In genomic region chr19:23121875-23122274, GRCm38 (mm10) we compare ENCODE assay signal across 31 mouse cellular contexts. TPM values are rescaled to one million over a fixed set of nuclear protein-coding genes. Genes with fewer than 3 reads are reported as not detected.
DNase-seq lines count a peak whose midpoint lies in the region; ATAC-seq and TF ChIP-seq lines count a peak whose summit lies in the region.
"Had no signal": no experiment of that assay in that cellular context is flagged by ENCODE, and none has a peak within 500 bp of the region (broad histone marks: within the 10 kb centered on the region; RNA-seq: fewer than 3 reads in every experiment).

No protein-coding gene starts in this region.

- H3K9ac ChIP-seq in heart, embryonic 13.5 days = no peak overlapping the region
- no peak overlapping the region for H3K9ac ChIP-seq in heart, adult 2 months (ENCODE audit: low read depth, low read length)
- H3K9ac ChIP-seq in stomach, embryonic 16.5 days (ENCODE audit: low read length) = no peak overlapping the region
- H3K9ac ChIP-seq in forebrain, embryonic 14.5 days (ENCODE audit: low read length) = no peak overlapping the region
- H3K9ac ChIP-seq: embryonic facial prominence, embryonic 13.5 days; forebrain, postnatal 0 days; limb, embryonic 13.5 days; lung, embryonic 15.5 days; neural tube, embryonic 13.5 days had no signal

- intact Hi-C loops in heart, adult 2 months (cut with DNase I) = no loop called here

- no peak overlapping the region for H3K4me3 ChIP-seq in heart, embryonic 13.5 days
- H3K4me3 ChIP-seq in heart, adult 2 months = no peak overlapping the region
- H3K4me3 ChIP-seq in E14TG2a.4 (replicated peaks; ENCODE audit: low read length) = peak overlapping the region; percentile 14; the same call in 1 of the 2 replicates
- H3K4me3 ChIP-seq in stomach, embryonic 16.5 days (replicated peaks; ENCODE audit: low read length) = no peak overlapping the region
- H3K4me3 ChIP-seq in forebrain, embryonic 14.5 days (ENCODE audit: low read depth, low read length) = no peak overlapping the region
- H3K4me3 ChIP-seq: embryonic facial prominence, embryonic 13.5 days; erythroblast, embryonic 14.5 days; layer of hippocampus, adult 2 months; limb, embryonic 13.5 days; lung, embryonic 15.5 days; midbrain, embryonic 10.5 days; myocyte; neural tube, embryonic 13.5 days had no signal

- H3K4me2 ChIP-seq in heart, embryonic 13.5 days = 0 out of 2 replicates have a peak overlapping the region, but pooled peaks have one; percentile 18
- no peak overlapping the region for H3K4me2 ChIP-seq in stomach, embryonic 16.5 days (ENCODE audit: low read depth, low read length)
- H3K4me2 ChIP-seq in forebrain, embryonic 14.5 days (ENCODE audit: low read length) = no peak overlapping the region
- H3K4me2 ChIP-seq: embryonic facial prominence, embryonic 13.5 days; heart, embryonic 11.5 days; limb, embryonic 13.5 days; liver, embryonic 11.5 days; lung, embryonic 15.5 days; neural tube, embryonic 13.5 days had no signal

- no peak for TF ChIP-seq POLR2A in heart, adult 2 months (IDR thresholded peaks at IDR 0.05; ENCODE audit: insufficient read depth, low read depth, low read length)

- ATAC-seq in heart, embryonic 13.5 days (ENCODE audit: extremely low read depth, insufficient number of reproducible peaks, low FRiP score, low TSS enrichment) = no peak
- ATAC-seq in stomach, embryonic 16.5 days (ENCODE audit: insufficient read depth, low FRiP score) = 0 out of 2 replicates have a peak, but pooled peaks have one; percentile 69
- ATAC-seq in forebrain, embryonic 14.5 days = no peak
- ATAC-seq: CD4-positive, CD25-positive, alpha-beta regulatory T cell, adult 4 months; forebrain, postnatal 0 days; hindbrain, embryonic 16.5 days; midbrain, embryonic 16.5 days; Patski had no signal

- TF ChIP-seq EP300 in heart, adult 2 months (IDR thresholded peaks at IDR 0.05; ENCODE audit: insufficient read depth, low read depth, low read length) = no peak

- WGBS in heart, embryonic 13.5 days = 14% methylated on average over 10 of the region's 10 CpGs
- whole genome bisulfite sequencing in heart, adult 2 months = 69% methylated on average over 10 of the region's 10 CpGs
- WGBS in stomach, embryonic 16.5 days = 14% methylated on average over 10 of the region's 10 CpGs
- 16% methylated on average over 10 of the region's 10 CpGs for WGBS in forebrain, embryonic 14.5 days

- no peaks in the 10 kb centered on the region for H3K9me3 ChIP-seq in heart, embryonic 13.5 days
- no peaks in the 10 kb centered on the region for H3K9me3 ChIP-seq in E14TG2a.4 (ENCODE audit: low read length)
- no peaks in the 10 kb centered on the region for H3K9me3 ChIP-seq in stomach, embryonic 16.5 days (replicated peaks; ENCODE audit: control insufficient read depth, low read length)
- H3K9me3 ChIP-seq in forebrain, embryonic 14.5 days (replicated peaks; ENCODE audit: control insufficient read depth, low read length) = no peaks in the 10 kb centered on the region
- H3K9me3 ChIP-seq: embryonic facial prominence, embryonic 13.5 days; limb, embryonic 13.5 days; lung, embryonic 15.5 days; midbrain, embryonic 10.5 days; neural tube, embryonic 13.5 days had no signal

- no peak for DNase-seq in heart, adult 2 months
- DNase-seq in ES-CJ7 (ENCODE audit: low read depth, low spot score) = peak; percentile 67
- DNase-seq in forebrain, embryonic 14.5 days (ENCODE audit: low spot score) = no peak
- DNase-seq in kidney, postnatal 36 days = no peak
- DNase-seq: adrenal gland, postnatal 25 days; cerebellum, adult 11-12 months; cerebellum, adult 9-11 months; embryo, embryonic 11 days; forebrain, postnatal 0 days; kidney, adult 11 months; kidney, postnatal 14 days; thymus, adult 18-20 months; thymus, postnatal 25 days had no signal

- no peaks in the 10 kb centered on the region for H3K36me3 ChIP-seq in heart, embryonic 13.5 days
- H3K36me3 ChIP-seq in heart, adult 2 months (ENCODE audit: control insufficient read depth, insufficient read depth, low read length) = peaks cover 4% of the 10 kb centered on the region
- no peaks in the 10 kb centered on the region for H3K36me3 ChIP-seq in E14TG2a.4 (ENCODE audit: insufficient read depth, low read length)
- H3K36me3 ChIP-seq in stomach, embryonic 16.5 days (ENCODE audit: control insufficient read depth, insufficient read depth, low read length) = no peaks in the 10 kb centered on the region
- H3K36me3 ChIP-seq in forebrain, embryonic 14.5 days (ENCODE audit: control insufficient read depth, insufficient read depth, low read length) = no peaks in the 10 kb centered on the region
- H3K36me3 ChIP-seq: embryonic facial prominence, embryonic 13.5 days; limb, embryonic 13.5 days; lung, embryonic 15.5 days; midbrain, embryonic 10.5 days; neural tube, embryonic 13.5 days had no signal

- 0 out of 2 replicates have a peak, but pooled peaks cover 2% of the 10 kb centered on the region for H3K4me1 ChIP-seq in heart, embryonic 13.5 days
- H3K4me1 ChIP-seq in heart, adult 2 months (ENCODE audit: control insufficient read depth, insufficient read depth, low read length) = peaks cover 11% of the 10 kb centered on the region
- H3K4me1 ChIP-seq in E14TG2a.4 (replicated peaks; ENCODE audit: low read depth, low read length) = peaks cover 76% of the 10 kb centered on the region
- H3K4me1 ChIP-seq in stomach, embryonic 16.5 days (ENCODE audit: control insufficient read depth, insufficient read depth, low read length) = no peaks in the 10 kb centered on the region
- no peaks in the 10 kb centered on the region for H3K4me1 ChIP-seq in forebrain, embryonic 14.5 days (ENCODE audit: control insufficient read depth, insufficient read depth, low read length)
- H3K4me1 ChIP-seq: embryonic facial prominence, embryonic 13.5 days; lung, embryonic 15.5 days; midbrain, embryonic 10.5 days; neural tube, embryonic 13.5 days had no signal

- no peak overlapping the region for H3K27ac ChIP-seq in heart, embryonic 13.5 days (replicated peaks)
- no peak overlapping the region for H3K27ac ChIP-seq in heart, adult 2 months
- no peak overlapping the region for H3K27ac ChIP-seq in stomach, embryonic 16.5 days (ENCODE audit: low read length)
- no peak overlapping the region for H3K27ac ChIP-seq in forebrain, embryonic 14.5 days (ENCODE audit: low read depth, low read length)
- H3K27ac ChIP-seq: embryonic facial prominence, embryonic 13.5 days; layer of hippocampus, adult 2 months; limb, embryonic 13.5 days; lung, embryonic 15.5 days; midbrain, embryonic 10.5 days; neural tube, embryonic 13.5 days had no signal

- no peaks in the 10 kb centered on the region for H3K79me2 ChIP-seq in heart, adult 2 months (replicated peaks; ENCODE audit: control insufficient read depth, insufficient read depth, low read length)

- no peaks in the 10 kb centered on the region for H3K27me3 ChIP-seq in heart, embryonic 13.5 days (replicated peaks)
- H3K27me3 ChIP-seq in heart, adult 2 months (ENCODE audit: control insufficient read depth, insufficient read depth, low read length) = no peaks in the 10 kb centered on the region
- no peaks in the 10 kb centered on the region for H3K27me3 ChIP-seq in E14TG2a.4 (ENCODE audit: insufficient read depth, low read length)
- no peaks in the 10 kb centered on the region for H3K27me3 ChIP-seq in stomach, embryonic 16.5 days (ENCODE audit: control insufficient read depth, insufficient read depth, low read length)
- H3K27me3 ChIP-seq in forebrain, embryonic 14.5 days (replicated peaks; ENCODE audit: control insufficient read depth, insufficient read depth, low read length) = no peaks in the 10 kb centered on the region
- H3K27me3 ChIP-seq: embryonic facial prominence, embryonic 13.5 days; limb, embryonic 13.5 days; lung, embryonic 15.5 days; neural tube, embryonic 13.5 days; Patski had no signal

- TF ChIP-seq CTCF in heart, adult 2 months (IDR thresholded peaks at IDR 0.05) = no peak
- no peak for TF ChIP-seq CTCF in E14TG2a.4 (conservative IDR thresholded peaks at IDR 0.05; ENCODE audit: low read length)

RNA-seq across cellular contexts. Expression of gene Klf9, which starts 19.2 kb away (rescaled TPM):
- polyA plus RNA-seq in heart, embryonic 13.5 days (2015; fragmentation: Nextera tagmentation; extraction: Ambion mirVana) = 2.2 and 2.4 TPM in 2 replicates
- total RNA-seq in heart, adult 2 months (2021) = 100 to 1,000 TPM; 121 to 142 TPM
- polyA plus RNA-seq in heart, adult 2 months (2012; rRNA removed) = 40.3 and 47.1 TPM in 2 replicates
- 7.1 and 7.9 TPM in 2 replicates for polyA plus RNA-seq in stomach, embryonic 16.5 days (2015; fragmentation: Nextera tagmentation; extraction: Ambion mirVana)
- polyA plus RNA-seq in forebrain, embryonic 14.5 days (2014; fragmentation: Nextera tagmentation; extraction: Ambion mirVana) = 0.97 and 1.1 TPM in 2 replicates
- total RNA-seq: MEL had no signal
